Mouse (Mus musculus): ENCODE data around the gene Cacna1a.
"Not testable (repeated sequence)": the region's sequence is repeated elsewhere in the genome, so short reads cannot be mapped to it uniquely, and the experiment has no call there.

- not testable (repeated sequence) for TF ChIP-seq CTCF (IDR thresholded peaks at IDR 0.05; ENCODE audit: borderline replicate concordance, extremely low read depth, insufficient read depth, insufficient read length); POLR2A (IDR thresholded peaks at IDR 0.05; ENCODE audit: borderline replicate concordance, extremely low read depth, insufficient read depth, insufficient read length, poor library complexity, severe bottlenecking)
Observed at GRCm38 (mm10) chr8:84509764-84510163, 121.5 kb downstream of the Cacna1a start.
